Mouse (Mus musculus) hindbrain, postnatal 0 days (tissue): Measurements from ENCODE around the gene Galk2. TPM values are rescaled to one million over a fixed set of nuclear protein-coding genes. Genes with fewer than 3 reads are reported as not detected.

ENCODE experiments used
- ATAC-seq: fragments of 200-750 bp; cut with Nextera tagmentation; 2 replicates; pipeline ENCODE4 v1.8.0; 2017; ENCODE audit warnings: mild to moderate bottlenecking, moderate TSS enrichment, moderate library complexity
- DNase-seq: peaks from one replicate; pipeline ENCODE4 v3.0.0-alpha.2; 2015; ENCODE audit warnings: low spot score
- H3K27ac ChIP-seq: fragments of 300-500 bp; sonication (generic); 2 replicates; pipeline ENCODE4 v1.5.1; 2014; ENCODE audit warnings: mild to moderate bottlenecking
- H3K27me3 ChIP-seq: fragments of 300-500 bp; sonication (generic); 2 replicates; pipeline ENCODE4 v1.6.1; 2014; ENCODE audit warnings: low read length, mixed read lengths; ENCODE audit not compliant: insufficient read depth
- H3K36me3 ChIP-seq: fragments of 300-500 bp; sonication (generic); 2 replicates; pipeline ENCODE4 v1.6.1; 2014; ENCODE audit warnings: low read length, mixed read lengths; ENCODE audit not compliant: insufficient read depth
- H3K4me1 ChIP-seq: fragments of 300-500 bp; sonication (generic); 2 replicates; pipeline ENCODE4 v1.6.1; 2014; ENCODE audit warnings: antibody characterized with exemption, low read length, mixed read lengths; ENCODE audit not compliant: insufficient read depth
- H3K4me2 ChIP-seq: fragments of 300-500 bp; sonication (generic); 2 replicates; pipeline ENCODE4 v1.6.1; 2014; ENCODE audit warnings: low read depth, mild to moderate bottlenecking, low read length, moderate library complexity, mixed read lengths
- H3K4me3 ChIP-seq: fragments of 300-500 bp; sonication (generic); 2 replicates; pipeline ENCODE4 v1.5.1; 2014; ENCODE audit warnings: low read length
- H3K9ac ChIP-seq: fragments of 300-500 bp; sonication (generic); replicated peaks from 2 replicates; pipeline ENCODE4 v1.6.1; 2014; ENCODE audit warnings: mild to moderate bottlenecking, low read length, moderate library complexity, mixed read lengths
- H3K9me3 ChIP-seq: fragments of 300-500 bp; sonication (generic); 2 replicates; pipeline ENCODE4 v1.6.1; 2016; ENCODE audit warnings: low read length, mixed read lengths
- CTCF ChIP-seq: IDR thresholded peaks from 2 replicates; pipeline ENCODE4 v1.5.1; 2016; ENCODE audit warnings: antibody characterized with exemption, control low read depth, low read depth
- WGBS: fragments of 180-500 bp; shearing (Covaris S2); extraction: QIAGEN DNeasy Blood & Tissue Kit; methylation state at CpG from one replicate; pipeline ENCODE4 v1.1.7; 2014; 5-methylcytosine and 5-hydroxymethylcytosine counted together
- polyA plus RNA-seq: library from polyadenylated mRNA; unstranded; fragments of >200 nt; fragmentation: Nextera tagmentation; extraction: Ambion mirVana; gene quantifications from 2 replicates; pipeline ENCODE4 v1.2.1, GENCODE M21; 2015
- total RNA-seq: library from RNA; depleted of rRNA; stranded (reverse); fragments of >200 nt; gene quantifications from 2 replicates; pipeline ENCODE4 v1.2.3, GENCODE M21; 2014

Gene Galk2
- total and polyA plus RNA-seq, 2 experiments from 2014 or later: 28.9 to 30.0 TPM

DNA sequence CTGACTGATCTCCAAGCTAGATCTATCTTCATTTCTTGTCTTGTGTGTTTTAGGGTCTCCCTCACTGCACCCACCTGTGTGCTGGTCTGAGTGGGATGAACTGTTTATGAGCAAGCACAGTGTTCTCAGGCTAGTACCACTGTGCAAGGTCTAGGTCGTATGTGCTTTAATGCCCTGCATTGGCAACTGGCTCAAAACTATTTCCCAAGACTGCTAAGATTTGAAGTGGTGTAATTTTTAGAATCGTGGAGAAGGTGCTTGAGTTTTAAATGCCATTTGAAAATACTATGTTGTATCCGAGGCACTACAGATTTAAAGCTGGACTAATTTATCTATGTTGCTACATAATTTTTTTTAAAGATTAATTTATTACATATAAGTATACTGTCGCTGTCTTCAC is 31.0 kb upstream of the Galk2 start:
- ATAC-seq (no peak), DNase-seq (no peak)
- TF ChIP-seq CTCF: no peak
- no peaks in the 10 kb centered on the region for H3K9me3 ChIP-seq
- H3K36me3 ChIP-seq: peaks cover 15% of the 10 kb centered on the region
- H3K4me2 ChIP-seq: no peak overlapping the region
- H3K27me3 ChIP-seq: no peaks in the 10 kb centered on the region
- no peak overlapping the region for H3K27ac ChIP-seq
- WGBS: 92% methylated on average over 4 of the region's 4 CpGs
- no peak overlapping the region for H3K9ac ChIP-seq
- H3K4me3 ChIP-seq: no peak overlapping the region
- no peaks in the 10 kb centered on the region for H3K4me1 ChIP-seq

GRCm38 (mm10) chr2:125829924-125830323 is 29.0 kb upstream of the Galk2 start:
- Histone ChIP-seq H3K4me3 (no peak overlapping the region), H3K9ac (no peak overlapping the region), H3K27me3 (no peaks in the 10 kb centered on the region), H3K9me3 (no peaks in the 10 kb centered on the region), H3K27ac (no peak overlapping the region), H3K4me2 (no peak overlapping the region), H3K4me1 (no peaks in the 10 kb centered on the region), H3K36me3 (peaks cover 31% of the 10 kb centered on the region)
- no peak for TF ChIP-seq CTCF
- WGBS: 92% methylated on average over 2 of the region's 2 CpGs
- ATAC-seq: no peak
- DNase-seq: no peak

- H3K36me3 ChIP-seq: peaks cover 42% of the 10 kb centered on the region
- no peak overlapping the region for H3K9ac ChIP-seq
- no peaks in the 10 kb centered on the region for H3K9me3 ChIP-seq
- DNase-seq (no peak), ATAC-seq (no peak)
- no peaks in the 10 kb centered on the region for H3K4me1 ChIP-seq
- H3K27ac ChIP-seq: no peak overlapping the region
- over 99% methylated on average over 7 of the region's 7 CpGs for WGBS
- no peak for TF ChIP-seq CTCF
- no peak overlapping the region for H3K4me3 ChIP-seq
- H3K4me2 ChIP-seq: no peak overlapping the region
- no peaks in the 10 kb centered on the region for H3K27me3 ChIP-seq
Measured at GRCm38 (mm10) chr2:125838091-125838490, 20.8 kb upstream of the Galk2 start.

DNA sequence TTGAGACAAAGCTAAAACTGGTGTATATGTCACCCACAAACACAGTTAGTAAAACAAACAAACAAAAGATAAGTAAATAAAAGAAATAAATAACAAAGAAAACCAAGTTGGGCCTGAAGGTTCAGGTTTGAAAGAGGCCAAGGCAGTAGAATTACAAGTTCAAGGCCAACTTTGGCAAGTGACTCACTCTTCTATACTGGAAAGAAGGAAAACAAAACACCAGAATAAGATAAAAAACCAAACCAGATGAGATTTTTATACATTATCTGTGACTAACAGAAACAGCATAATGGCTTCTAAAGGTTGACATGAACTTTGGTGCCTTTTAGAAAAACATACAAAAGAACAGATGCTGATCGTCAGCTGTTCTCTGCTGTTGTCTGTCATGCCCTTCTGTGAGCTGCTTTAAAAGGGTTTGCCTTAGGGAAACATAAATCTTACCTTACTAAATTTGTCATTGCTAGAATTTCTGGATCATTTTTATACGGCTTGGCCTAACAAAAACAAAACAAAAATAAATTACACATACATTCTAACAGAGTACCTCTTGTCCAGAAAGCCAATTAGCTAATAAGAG is 20.1 kb upstream of the Galk2 start:
- DNase-seq: no peak
- no peak for ATAC-seq
- no peak for TF ChIP-seq CTCF
- Histone ChIP-seq H3K9ac (no peak overlapping the region), H3K4me3 (no peak overlapping the region), H3K9me3 (no peaks in the 10 kb centered on the region), H3K4me2 (no peak overlapping the region), H3K27me3 (no peaks in the 10 kb centered on the region), H3K36me3 (peaks cover 37% of the 10 kb centered on the region), H3K27ac (no peak overlapping the region), H3K4me1 (no peaks in the 10 kb centered on the region)
- 66% methylated on average over 2 of the region's 2 CpGs for WGBS

DNA sequence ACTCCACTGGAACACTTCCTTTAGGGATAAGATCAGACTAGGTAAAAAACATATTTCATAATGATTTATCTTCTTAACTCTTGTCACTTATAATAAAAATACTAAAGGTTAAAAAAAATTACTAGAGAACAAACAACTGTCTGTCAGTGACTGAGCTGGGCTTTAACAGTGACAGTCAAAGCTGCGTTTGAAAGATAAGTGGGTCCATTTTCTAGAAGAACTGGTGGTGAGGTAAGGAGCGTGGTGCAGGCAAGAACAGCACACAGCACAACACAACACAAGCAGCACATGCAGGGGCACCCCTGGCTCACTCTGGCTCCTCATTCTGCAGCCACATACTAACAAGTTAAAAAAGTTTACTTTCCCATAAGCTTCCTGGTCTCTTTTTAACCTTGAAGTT is 7.7 kb upstream of the Galk2 start:
- Histone ChIP-seq H3K4me2 (no peak overlapping the region), H3K36me3 (peaks cover 10% of the 10 kb centered on the region; the same call in 1 of the 2 replicates), H3K9ac (no peak overlapping the region), H3K9me3 (no peaks in the 10 kb centered on the region), H3K4me3 (no peak overlapping the region), H3K27me3 (no peaks in the 10 kb centered on the region), H3K27ac (no peak overlapping the region), H3K4me1 (no peaks in the 10 kb centered on the region)
- DNase-seq (no peak), ATAC-seq (no peak)
- WGBS: 84% methylated on average over 2 of the region's 2 CpGs
- TF ChIP-seq CTCF: no peak

DNA sequence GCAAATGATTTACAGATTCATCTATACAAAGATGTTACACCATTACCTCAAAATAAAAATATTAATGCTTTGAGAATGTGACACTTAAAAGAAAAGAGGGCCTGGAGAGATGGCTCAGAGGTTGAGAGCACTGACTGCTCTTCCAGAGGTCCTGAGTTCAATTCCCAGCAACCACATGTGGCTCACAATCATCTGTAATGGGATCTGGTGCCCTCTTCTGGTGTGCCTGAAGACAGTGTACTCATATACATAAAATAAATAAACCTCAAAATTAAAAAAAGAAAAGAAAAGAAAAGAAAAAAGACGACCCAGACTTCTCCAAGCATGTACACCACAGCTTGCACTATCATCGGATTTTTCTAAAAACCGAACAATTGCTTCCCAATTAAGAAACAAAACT is 1.2 kb upstream of the Galk2 start:
- Histone ChIP-seq H3K9ac (peak overlapping the region; percentile 98; the same call in 1 of the 2 replicates), H3K4me3 (peak overlapping the region; percentile 100), H3K27me3 (no peaks in the 10 kb centered on the region), H3K36me3 (no peaks in the 10 kb centered on the region), H3K4me2 (peak overlapping the region; percentile 79), H3K4me1 (no peaks in the 10 kb centered on the region; the same call in 1 of the 2 replicates), H3K27ac (no peak overlapping the region), H3K9me3 (no peaks in the 10 kb centered on the region)
- ATAC-seq: no peak
- 46% methylated on average over 3 of the region's 3 CpGs for WGBS
- no peak for DNase-seq
- TF ChIP-seq CTCF: peak; percentile 5; the same call in 1 of the 2 replicates

GRCm38 (mm10) chr2:125863799-125864198 is 4.9 kb downstream of the Galk2 start:
- H3K4me3 ChIP-seq: no peak overlapping the region
- no peak for ATAC-seq
- no peaks in the 10 kb centered on the region for H3K36me3 ChIP-seq
- no peak overlapping the region for H3K9ac ChIP-seq
- DNase-seq: no peak
- no peaks in the 10 kb centered on the region for H3K27me3 ChIP-seq
- H3K27ac ChIP-seq: no peak overlapping the region
- H3K4me2 ChIP-seq: no peak overlapping the region
- peaks cover 3% of the 10 kb centered on the region; the same call in 1 of the 2 replicates for H3K4me1 ChIP-seq
- no peak for TF ChIP-seq CTCF
- WGBS: 90% methylated on average over 3 of the region's 3 CpGs
- no peaks in the 10 kb centered on the region for H3K9me3 ChIP-seq
